Mouse (Mus musculus) brain, adult 2 months (tissue): ENCODE measurements at regions not wholly inside any gene's neighbourhood (a gene's known extent, or its start where the extent isn't known, plus 50 kb on each side); places are given as distances from the start of the nearest gene placed in this dataset.

Source experiments
- DNase-seq: peaks from one replicate; pipeline ENCODE4 v3.0.0; 2011; ENCODE audit warnings: low read depth, low spot score

- DNase-seq, result peak; percentile 44
These were observed 345.9 kb downstream of the Nrcam start for GRCm38 (mm10) chr12:44674541-44674940.

- DNase-seq, result peak; percentile 30
These were observed 346.3 kb downstream of the Nrcam start for GRCm38 (mm10) chr12:44675003-44675402.
